Mouse (Mus musculus): ENCODE measurements around the gene Rsg1. TPM values are rescaled to one million over a fixed set of nuclear protein-coding genes. Genes with fewer than 3 reads are reported as not detected.

Rsg1 gene
- polyA plus RNA-seq (2012; rRNA removed) (0.78 and 0.87 TPM in 2 replicates), polyA plus RNA-seq (2014; fragmentation: Nextera tagmentation; extraction: Ambion mirVana) (0.56 and 1.2 TPM in 2 replicates)

DNA sequence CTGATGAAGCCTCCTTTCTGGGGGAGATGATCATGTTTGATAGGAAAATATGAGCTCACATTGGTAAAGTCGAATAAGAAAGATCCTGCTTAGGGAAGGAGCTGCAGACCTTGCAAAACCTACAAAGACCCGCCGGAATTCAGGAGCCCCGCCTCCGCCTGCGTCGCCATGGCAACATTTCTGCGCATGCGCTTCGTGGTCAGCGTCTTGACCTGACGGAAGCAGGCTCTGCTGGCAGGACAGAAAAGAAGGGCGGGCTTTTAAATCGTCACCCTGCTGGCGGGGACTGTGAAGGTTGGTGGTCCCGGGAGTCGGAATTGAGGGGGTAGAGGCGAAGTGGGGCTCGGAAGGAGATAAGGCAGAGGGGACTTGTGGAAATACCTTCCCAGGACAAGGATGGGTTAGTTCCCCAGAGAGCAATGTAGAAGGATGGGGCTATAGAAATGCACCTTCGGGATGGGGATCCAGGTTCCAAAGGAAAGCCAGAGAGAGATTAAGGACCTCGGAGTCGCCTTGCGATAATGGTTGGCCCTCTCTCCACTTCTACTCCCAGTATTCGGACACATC lies at the start of gene Rsg1:
TSS of gene Rsg1 (plus strand) at position 187 of the 567 bp plus-strand sequence.
- Histone ChIP-seq H3K9ac (replicated peaks) (peak within 1 kb of the TSS; percentile 28), H3K27ac (no peak within 1 kb of the TSS), H3K4me1 (replicated peaks; ENCODE audit: control insufficient read depth in 2 of 2, insufficient read depth in 2 of 2, low read length in 1 of 2) (peaks cover 3 to 9% of the 10 kb centered on the region in 2 experiments; a peak in 3 of 4 replicates), H3K9me3 (ENCODE audit: control insufficient read depth, low read length) (no peaks in the 10 kb centered on the region), H3K27me3 (ENCODE audit: control insufficient read depth, insufficient read depth, low read length) (no peaks in the 10 kb centered on the region), H3K36me3 (replicated peaks; ENCODE audit: control insufficient read depth, insufficient read depth, low read depth) (no peaks in the 10 kb centered on the region), H3K4me3 (ENCODE audit: insufficient read depth in 1 of 2, low read depth in 2 of 2, low read length in 2 of 2) (peak within 1 kb of the TSS; percentile 53 to 79), H3K4me2 (ENCODE audit: low read depth) (peak within 1 kb of the TSS; percentile 90)
- DNase-seq (ENCODE audit: low read depth in 3 of 3, low spot score in 3 of 3): peak; percentile 77 to 83 (median 80)
- under 1% methylated on average over 24 of the region's 24 CpGs for WGBS (ENCODE audit: insufficient replicate concordance)
- peak; percentile 69 for ATAC-seq (ENCODE audit: insufficient read depth)
- TF ChIP-seq EP300 (IDR thresholded peaks at IDR 0.05; ENCODE audit: low read depth): no peak
- 0 out of 2 replicates have a peak, but pooled peaks have one; percentile 22 for TF ChIP-seq CTCF (IDR thresholded peaks at IDR 0.05; ENCODE audit: low read depth)

GRCm38 (mm10) chr4:141165744-141166292 lies 47.9 kb upstream of the Rsg1 start:
- Histone ChIP-seq H3K36me3 (replicated peaks; ENCODE audit: control insufficient read depth, insufficient read depth, low read depth) (peaks cover 21% of the 10 kb centered on the region), H3K27ac (no peak overlapping the region), H3K4me2 (ENCODE audit: low read depth) (no peak overlapping the region), H3K4me1 (replicated peaks; ENCODE audit: control insufficient read depth in 2 of 2, insufficient read depth in 2 of 2, low read length in 1 of 2) (peaks cover 23 to 27% of the 10 kb centered on the region in 2 experiments), H3K9me3 (ENCODE audit: control insufficient read depth, low read length) (no peaks in the 10 kb centered on the region), H3K27me3 (ENCODE audit: control insufficient read depth, insufficient read depth, low read length) (no peaks in the 10 kb centered on the region), H3K4me3 (ENCODE audit: insufficient read depth in 1 of 2, low read depth in 2 of 2, low read length in 2 of 2) (no peak overlapping the region), H3K9ac (replicated peaks) (no peak overlapping the region)
- ATAC-seq (ENCODE audit: insufficient read depth) (no peak), DNase-seq (ENCODE audit: low read depth in 3 of 3, low spot score in 3 of 3) (no peak)
- 71% methylated on average over 8 of the region's 8 CpGs for WGBS (ENCODE audit: insufficient replicate concordance)
- TF ChIP-seq EP300 (IDR thresholded peaks at IDR 0.05; ENCODE audit: low read depth) (no peak), CTCF (IDR thresholded peaks at IDR 0.05; ENCODE audit: low read depth) (no peak)

- Histone ChIP-seq H3K9ac (replicated peaks) (no peak overlapping the region), H3K27me3 (ENCODE audit: control insufficient read depth, insufficient read depth, low read length) (no peaks in the 10 kb centered on the region), H3K4me3 (ENCODE audit: insufficient read depth in 1 of 2, low read depth in 2 of 2, low read length in 2 of 2) (no peak overlapping the region), H3K36me3 (replicated peaks; ENCODE audit: control insufficient read depth, insufficient read depth, low read depth) (peaks cover 34% of the 10 kb centered on the region), H3K4me1 (replicated peaks; ENCODE audit: control insufficient read depth in 2 of 2, insufficient read depth in 2 of 2, low read length in 1 of 2) (peaks cover 12 to 17% of the 10 kb centered on the region in 2 experiments), H3K9me3 (ENCODE audit: control insufficient read depth, low read length) (no peaks in the 10 kb centered on the region), H3K27ac (no peak overlapping the region), H3K4me2 (ENCODE audit: low read depth) (no peak overlapping the region)
- TF ChIP-seq CTCF (IDR thresholded peaks at IDR 0.05; ENCODE audit: low read depth) (peak; percentile 33), EP300 (IDR thresholded peaks at IDR 0.05; ENCODE audit: low read depth) (no peak)
- 91% methylated on average over 3 of the region's 3 CpGs for WGBS (ENCODE audit: insufficient replicate concordance)
- ATAC-seq (ENCODE audit: insufficient read depth) (no peak), DNase-seq (ENCODE audit: low read depth in 3 of 3, low spot score in 3 of 3) (no peak)
Measured at GRCm38 (mm10) chr4:141167156-141167555, 46.6 kb upstream of the Rsg1 start.

GRCm38 (mm10) chr4:141172121-141172520 lies 41.6 kb upstream of the Rsg1 start:
- DNase-seq (ENCODE audit: low read depth in 3 of 3, low spot score in 3 of 3) (no peak), ATAC-seq (ENCODE audit: insufficient read depth) (no peak)
- 91% methylated on average over 8 of the region's 8 CpGs for WGBS (ENCODE audit: insufficient replicate concordance)
- Histone ChIP-seq H3K27ac (no peak overlapping the region), H3K4me1 (replicated peaks; ENCODE audit: control insufficient read depth in 2 of 2, insufficient read depth in 2 of 2, low read length in 1 of 2) (no peaks in the 10 kb centered on the region), H3K36me3 (replicated peaks; ENCODE audit: control insufficient read depth, insufficient read depth, low read depth) (peaks cover 43% of the 10 kb centered on the region), H3K4me2 (ENCODE audit: low read depth) (no peak overlapping the region), H3K9me3 (ENCODE audit: control insufficient read depth, low read length) (no peaks in the 10 kb centered on the region), H3K4me3 (ENCODE audit: insufficient read depth in 1 of 2, low read depth in 2 of 2, low read length in 2 of 2) (no peak overlapping the region), H3K9ac (replicated peaks) (no peak overlapping the region), H3K27me3 (ENCODE audit: control insufficient read depth, insufficient read depth, low read length) (no peaks in the 10 kb centered on the region)
- no peak for TF ChIP-seq EP300 (IDR thresholded peaks at IDR 0.05; ENCODE audit: low read depth)
- no peak for TF ChIP-seq CTCF (IDR thresholded peaks at IDR 0.05; ENCODE audit: low read depth)

- DNase-seq (ENCODE audit: low read depth in 3 of 3, low spot score in 3 of 3): no peak
- Histone ChIP-seq H3K27me3 (ENCODE audit: control insufficient read depth, insufficient read depth, low read length) (no peaks in the 10 kb centered on the region), H3K4me3 (ENCODE audit: insufficient read depth in 1 of 2, low read depth in 2 of 2, low read length in 2 of 2) (no peak overlapping the region), H3K4me1 (replicated peaks; ENCODE audit: control insufficient read depth in 2 of 2, insufficient read depth in 2 of 2, low read length in 1 of 2) (no peaks in the 10 kb centered on the region), H3K9ac (replicated peaks) (no peak overlapping the region), H3K4me2 (ENCODE audit: low read depth) (no peak overlapping the region), H3K27ac (no peak overlapping the region), H3K9me3 (ENCODE audit: control insufficient read depth, low read length) (no peaks in the 10 kb centered on the region), H3K36me3 (replicated peaks; ENCODE audit: control insufficient read depth, insufficient read depth, low read depth) (peaks cover 29% of the 10 kb centered on the region)
- TF ChIP-seq CTCF (IDR thresholded peaks at IDR 0.05; ENCODE audit: low read depth): no peak
- no peak for TF ChIP-seq EP300 (IDR thresholded peaks at IDR 0.05; ENCODE audit: low read depth)
- WGBS (ENCODE audit: insufficient replicate concordance): 79% methylated on average over 5 of the region's 5 CpGs
- ATAC-seq (ENCODE audit: insufficient read depth): no peak
Measured at GRCm38 (mm10) chr4:141175783-141176182, 38.0 kb upstream of the Rsg1 start.
